Mouse (Mus musculus): ENCODE measurements around the gene Ahrr. TPM values are rescaled to one million over a fixed set of nuclear protein-coding genes. Genes with fewer than 3 reads are reported as not detected.
A peak's percentile ranks its signal among the peaks of the same experiment; 100 is the strongest.

The Ahrr gene
- polyA plus RNA-seq, 1 experiment = 2.0 TPM

DNA sequence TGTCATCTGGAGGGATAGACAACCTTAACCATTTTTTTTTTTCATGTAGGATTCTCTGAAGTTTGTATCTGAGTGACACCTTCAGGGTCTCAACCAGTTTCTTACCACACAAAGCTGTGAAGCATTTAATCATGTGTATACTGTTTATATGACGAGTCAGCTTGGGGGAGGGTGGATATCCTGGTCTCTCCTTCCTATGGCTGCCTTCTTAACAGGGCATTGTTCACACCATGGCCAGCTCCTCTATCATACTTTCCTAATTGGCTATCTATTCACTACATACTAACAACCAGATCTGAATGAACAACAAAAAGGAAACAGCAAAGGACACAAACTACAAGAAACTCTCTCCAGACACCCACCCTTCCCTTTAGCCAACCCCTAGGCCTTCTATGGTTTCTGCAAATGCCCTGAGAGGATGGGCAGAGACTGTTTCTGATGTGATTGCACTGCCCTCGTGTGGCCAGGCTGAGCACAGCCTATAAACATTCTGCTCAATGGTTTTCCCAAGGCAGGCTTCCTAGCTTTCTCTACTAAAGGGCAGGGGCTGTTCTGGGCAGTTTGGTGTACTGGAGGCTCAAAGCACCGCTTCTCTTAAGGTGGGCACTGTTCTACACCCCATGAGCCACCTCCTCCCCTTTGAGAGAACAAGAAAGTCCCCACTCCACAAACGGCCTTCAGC lies 8.9 kb upstream of the Ahrr start:
- DNase-seq (ENCODE audit: low read depth) = peak; percentile 82
- no peak for TF ChIP-seq POLR2A (IDR thresholded peaks at IDR 0.05; ENCODE audit: borderline replicate concordance, extremely low read depth, insufficient read depth, insufficient read length, poor library complexity, severe bottlenecking)
- peak; percentile 91 for TF ChIP-seq CTCF (IDR thresholded peaks at IDR 0.05; ENCODE audit: borderline replicate concordance, extremely low read depth, insufficient read depth, insufficient read length)

DNA sequence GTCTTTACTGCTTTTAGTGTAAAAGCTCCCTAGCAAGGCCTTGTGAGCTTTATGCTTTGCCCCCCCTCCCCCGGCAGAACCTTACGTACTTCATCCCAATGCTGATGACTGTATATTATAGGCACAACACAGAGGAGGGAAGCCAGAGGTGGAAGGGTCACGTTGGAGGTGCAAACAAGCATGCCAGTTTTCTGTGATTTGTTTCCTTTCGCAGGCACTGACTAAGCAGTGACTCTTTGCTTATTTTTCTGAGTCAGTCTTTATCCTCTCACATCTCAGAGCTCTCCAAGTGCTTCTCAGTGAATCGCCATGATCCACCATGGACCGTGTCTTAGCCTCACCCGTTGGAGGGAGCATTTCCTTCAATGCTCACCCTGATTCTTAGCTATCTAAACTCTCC lies 4.2 kb upstream of the Ahrr start:
- TF ChIP-seq CTCF (IDR thresholded peaks at IDR 0.05; ENCODE audit: borderline replicate concordance, extremely low read depth, insufficient read depth, insufficient read length) (no peak), POLR2A (IDR thresholded peaks at IDR 0.05; ENCODE audit: borderline replicate concordance, extremely low read depth, insufficient read depth, insufficient read length, poor library complexity, severe bottlenecking) (no peak)
- DNase-seq (ENCODE audit: low read depth) = no peak

DNA sequence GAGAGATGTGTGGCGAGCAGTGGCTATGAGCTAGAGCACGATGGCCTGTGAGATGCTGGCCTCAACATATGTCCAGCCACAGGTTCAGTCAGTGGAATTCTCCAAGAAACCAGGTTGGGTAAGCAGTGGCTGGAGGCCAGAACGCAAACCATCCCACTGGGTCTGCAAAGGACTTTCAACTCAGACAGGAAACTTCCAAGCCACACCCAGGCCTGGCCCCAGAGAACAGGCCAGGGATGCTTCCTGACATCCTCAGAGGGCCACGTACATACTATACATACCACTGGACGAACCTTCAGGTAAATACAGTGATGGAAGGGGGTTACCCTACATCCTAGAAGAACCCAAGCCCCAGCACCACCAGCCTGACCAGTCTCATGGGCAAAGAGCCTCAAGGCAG lies 2.5 kb downstream of the Ahrr start:
- no peak for DNase-seq (ENCODE audit: low read depth)
- TF ChIP-seq CTCF (IDR thresholded peaks at IDR 0.05; ENCODE audit: borderline replicate concordance, extremely low read depth, insufficient read depth, insufficient read length) (no peak), POLR2A (IDR thresholded peaks at IDR 0.05; ENCODE audit: borderline replicate concordance, extremely low read depth, insufficient read depth, insufficient read length, poor library complexity, severe bottlenecking) (no peak)

DNA sequence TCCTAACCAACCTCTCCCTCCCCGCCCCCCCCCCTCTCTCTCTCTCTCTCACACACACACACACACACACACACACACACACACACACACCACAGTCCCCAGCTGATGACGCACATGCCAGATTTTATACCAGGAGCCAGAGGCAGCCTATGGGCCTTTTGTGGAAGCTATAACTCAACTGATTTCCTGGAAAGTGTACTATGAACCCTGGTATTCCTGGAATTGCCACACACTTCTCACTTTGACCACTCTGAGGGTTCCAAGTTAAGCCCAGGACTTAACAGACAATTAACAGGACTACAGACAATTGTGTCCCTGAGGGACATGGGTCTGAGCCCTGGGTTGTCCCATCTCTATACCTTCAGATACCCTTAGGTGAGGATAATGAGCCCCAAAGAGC lies 9.8 kb downstream of the Ahrr start:
- TF ChIP-seq POLR2A (IDR thresholded peaks at IDR 0.05; ENCODE audit: borderline replicate concordance, extremely low read depth, insufficient read depth, insufficient read length, poor library complexity, severe bottlenecking) (no peak), CTCF (IDR thresholded peaks at IDR 0.05; ENCODE audit: borderline replicate concordance, extremely low read depth, insufficient read depth, insufficient read length) (no peak)
- DNase-seq (ENCODE audit: low read depth) = no peak

DNA sequence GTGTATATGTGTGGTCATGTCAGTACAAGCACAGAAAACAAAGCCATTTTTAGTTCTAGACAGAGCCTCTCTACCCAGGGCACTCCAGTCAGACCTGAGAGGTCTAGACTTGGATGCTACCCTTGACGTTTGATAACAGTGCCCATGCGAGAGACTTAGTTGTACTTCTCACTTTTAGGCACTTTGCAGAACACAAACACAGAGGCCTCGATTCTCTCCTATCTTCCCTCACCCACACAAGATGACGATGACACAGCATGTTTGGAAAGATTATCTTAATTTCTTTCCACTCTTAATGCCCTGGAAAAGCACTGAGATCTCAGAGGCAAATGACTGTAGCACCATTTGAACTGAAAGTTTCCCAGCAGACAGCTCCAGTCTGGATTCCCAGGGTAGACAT lies 16.4 kb downstream of the Ahrr start:
- TF ChIP-seq POLR2A (IDR thresholded peaks at IDR 0.05; ENCODE audit: borderline replicate concordance, extremely low read depth, insufficient read depth, insufficient read length, poor library complexity, severe bottlenecking) (no peak), CTCF (IDR thresholded peaks at IDR 0.05; ENCODE audit: borderline replicate concordance, extremely low read depth, insufficient read depth, insufficient read length) (no peak)
- no peak for DNase-seq (ENCODE audit: low read depth)

DNA sequence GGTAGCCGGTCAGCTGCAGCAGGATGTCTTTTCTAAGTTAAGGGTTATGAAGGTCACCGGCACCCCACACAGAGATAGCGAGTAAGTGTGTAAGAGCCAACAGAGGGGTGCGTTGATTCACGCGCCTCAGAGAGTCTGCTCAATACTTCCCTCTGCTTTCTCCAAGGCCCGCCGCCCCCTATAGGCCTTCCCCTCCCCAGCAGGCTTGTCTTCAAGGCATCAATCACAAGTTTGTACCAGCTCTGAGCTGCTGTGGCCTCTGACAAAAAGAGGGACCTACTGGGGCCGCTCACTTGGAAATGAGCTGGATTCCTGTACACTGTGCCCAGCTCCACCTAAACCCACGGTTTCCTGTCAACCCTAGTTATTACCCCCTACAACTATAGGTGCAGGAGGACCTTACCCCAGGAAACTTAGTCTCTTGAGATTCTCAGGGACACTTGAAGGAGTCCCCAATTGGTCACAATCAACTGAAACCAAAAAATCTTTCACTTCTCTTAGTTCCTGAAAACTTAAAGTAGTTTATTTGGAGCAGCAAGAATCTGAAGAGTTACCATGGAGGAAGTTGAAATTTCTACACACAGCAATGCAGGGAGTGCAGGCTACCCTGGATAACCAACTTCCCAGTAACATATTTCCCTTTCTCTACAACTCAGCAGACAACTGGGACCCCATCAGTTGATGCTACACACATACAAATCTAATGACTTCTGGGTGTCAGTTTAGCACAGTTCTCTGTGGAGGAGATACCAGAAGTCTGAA lies 31.7 kb downstream of the Ahrr start:
- peak; percentile 82 for DNase-seq (ENCODE audit: low read depth)
- TF ChIP-seq CTCF (IDR thresholded peaks at IDR 0.05; ENCODE audit: borderline replicate concordance, extremely low read depth, insufficient read depth, insufficient read length) (peak; percentile 70), POLR2A (IDR thresholded peaks at IDR 0.05; ENCODE audit: borderline replicate concordance, extremely low read depth, insufficient read depth, insufficient read length, poor library complexity, severe bottlenecking) (no peak; the same call in 1 of the 2 replicates)

DNA sequence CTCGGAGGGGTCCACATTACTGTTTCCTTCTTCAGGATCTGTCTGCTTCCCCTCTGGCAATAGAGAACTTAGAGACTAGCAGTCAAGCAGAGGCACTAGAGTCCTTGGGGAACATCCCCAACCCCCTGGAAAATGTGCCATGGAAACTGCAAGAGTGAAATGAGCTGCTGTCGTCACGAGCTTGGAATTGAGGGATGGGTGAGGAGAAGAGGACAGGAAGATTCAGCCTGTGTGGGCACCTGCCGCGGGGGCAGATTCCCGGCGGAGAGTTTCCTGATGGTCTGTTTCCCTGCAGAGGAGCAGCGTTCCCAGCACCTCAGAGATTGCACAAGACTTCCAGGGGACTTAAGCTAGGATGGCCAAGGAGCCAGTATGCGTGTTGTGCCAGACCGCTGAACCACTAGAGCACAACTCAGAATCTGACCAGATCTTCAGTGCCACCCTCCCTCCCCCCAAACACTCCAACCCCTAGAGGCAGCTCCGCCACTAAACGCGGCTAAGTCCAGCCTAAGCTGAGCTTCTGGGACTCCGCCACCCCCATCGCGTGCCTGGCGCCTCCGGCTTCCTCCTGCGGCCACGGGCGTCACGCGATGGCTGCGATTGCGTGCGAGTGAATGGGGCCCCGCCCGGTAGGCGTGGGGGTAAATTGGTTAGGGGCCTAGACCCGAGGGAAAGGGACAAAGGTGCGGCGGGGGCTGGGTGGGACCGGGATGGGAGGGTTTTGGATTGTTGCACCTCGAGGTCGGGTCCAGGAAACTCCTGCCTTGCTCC lies 32.5 kb downstream of the Ahrr start:
- TF ChIP-seq CTCF (IDR thresholded peaks at IDR 0.05; ENCODE audit: borderline replicate concordance, extremely low read depth, insufficient read depth, insufficient read length) = no peak
- TF ChIP-seq POLR2A (IDR thresholded peaks at IDR 0.05; ENCODE audit: borderline replicate concordance, extremely low read depth, insufficient read depth, insufficient read length, poor library complexity, severe bottlenecking) = no peak
- DNase-seq (ENCODE audit: low read depth) = peak; percentile 58

DNA sequence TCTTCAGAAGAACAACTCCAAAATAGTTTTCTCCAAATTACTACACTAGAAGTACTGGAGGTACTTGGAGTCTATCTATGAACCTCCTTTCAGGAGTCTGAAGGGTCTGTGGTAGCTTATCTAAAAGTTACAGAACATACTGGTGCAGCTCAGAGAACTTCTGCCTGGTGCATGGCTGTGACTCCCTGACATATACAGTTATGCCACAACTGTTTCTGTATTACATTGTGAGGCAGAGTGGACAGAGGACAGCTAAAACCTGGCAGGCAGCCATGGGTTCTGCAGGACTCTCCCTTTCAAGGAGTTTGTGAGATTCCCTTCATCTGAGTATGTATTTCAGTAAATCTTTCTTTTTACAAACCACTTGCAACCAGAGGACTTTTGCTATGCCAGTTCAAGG lies 45.6 kb downstream of the Ahrr start:
- TF ChIP-seq CTCF (IDR thresholded peaks at IDR 0.05; ENCODE audit: borderline replicate concordance, extremely low read depth, insufficient read depth, insufficient read length) = no peak
- TF ChIP-seq POLR2A (IDR thresholded peaks at IDR 0.05; ENCODE audit: borderline replicate concordance, extremely low read depth, insufficient read depth, insufficient read length, poor library complexity, severe bottlenecking) = no peak
- DNase-seq (ENCODE audit: low read depth) = peak; percentile 1

DNA sequence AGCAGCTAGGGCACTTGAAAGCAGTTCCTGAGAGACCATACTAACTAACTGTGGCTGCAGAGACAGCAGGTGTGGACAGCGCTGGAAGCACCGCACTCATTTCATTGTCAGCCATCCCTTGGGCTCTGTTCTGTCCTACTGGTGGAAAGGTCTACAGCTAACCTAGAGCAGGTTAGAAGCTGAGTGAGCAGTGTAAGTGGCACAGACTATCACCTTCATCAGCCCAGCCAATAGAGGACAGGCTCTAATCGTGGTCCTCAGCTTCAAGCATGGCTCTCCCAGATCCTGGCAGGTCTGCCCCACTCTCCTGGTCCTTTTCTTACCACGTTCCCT lies 46.3 kb downstream of the Ahrr start:
- TF ChIP-seq CTCF (IDR thresholded peaks at IDR 0.05; ENCODE audit: borderline replicate concordance, extremely low read depth, insufficient read depth, insufficient read length) (no peak), POLR2A (IDR thresholded peaks at IDR 0.05; ENCODE audit: borderline replicate concordance, extremely low read depth, insufficient read depth, insufficient read length, poor library complexity, severe bottlenecking) (no peak)
- DNase-seq (ENCODE audit: low read depth) = no peak

DNA sequence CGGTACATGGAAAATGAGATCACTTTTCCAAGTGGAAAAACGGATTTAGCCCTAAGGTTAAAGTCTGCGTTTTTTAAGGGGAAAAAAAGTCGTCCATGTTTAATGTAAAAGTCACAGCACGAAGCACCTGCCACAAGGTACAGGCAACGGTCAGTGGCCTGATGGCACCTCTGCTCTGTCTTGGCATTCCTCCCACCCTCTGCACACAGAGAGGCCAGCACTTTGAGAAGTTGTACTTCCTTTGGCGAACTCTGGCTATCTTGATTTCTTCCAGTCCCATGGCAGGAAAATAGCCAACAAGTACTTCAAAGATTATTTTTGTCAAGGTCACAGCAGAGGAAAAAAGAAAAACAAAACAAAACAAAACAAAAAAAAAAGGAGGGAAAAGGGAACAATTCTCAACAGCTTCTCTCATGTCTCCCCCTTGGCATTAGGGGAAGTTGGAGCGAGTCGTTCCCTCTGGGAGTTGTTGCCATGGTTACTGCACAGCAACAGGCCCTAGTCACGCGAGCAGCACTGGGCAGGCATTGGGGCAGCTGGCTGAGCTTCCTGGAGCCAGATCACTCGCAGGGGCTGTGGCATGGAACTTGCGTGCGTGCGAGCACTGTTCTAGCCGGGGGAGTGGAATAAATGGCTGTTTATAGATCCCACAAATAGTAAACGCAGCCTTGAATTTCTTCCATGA lies 46.8 kb downstream of the Ahrr start:
- TF ChIP-seq POLR2A (IDR thresholded peaks at IDR 0.05; ENCODE audit: borderline replicate concordance, extremely low read depth, insufficient read depth, insufficient read length, poor library complexity, severe bottlenecking) (no peak), CTCF (IDR thresholded peaks at IDR 0.05; ENCODE audit: borderline replicate concordance, extremely low read depth, insufficient read depth, insufficient read length) (no peak)

DNA sequence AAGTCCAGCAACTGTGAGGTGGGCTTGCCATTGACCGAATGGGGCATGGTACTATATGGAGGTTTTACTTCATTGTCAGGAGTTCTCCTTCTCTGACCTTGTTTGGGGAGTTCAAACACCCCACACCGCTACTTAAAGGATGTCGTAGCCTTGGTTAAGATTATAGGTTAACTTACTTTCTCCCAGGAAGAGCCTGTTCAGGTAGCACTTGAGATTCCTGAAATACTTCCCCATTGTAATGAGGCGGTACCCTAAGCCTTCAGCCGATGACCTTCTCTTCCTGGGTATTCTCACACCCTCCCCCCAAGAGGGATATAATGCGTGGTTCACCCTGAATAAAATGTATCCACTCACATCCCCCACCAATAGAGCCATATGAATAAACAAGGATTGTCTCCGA lies 54.6 kb downstream of the Ahrr start:
- no peak for DNase-seq (ENCODE audit: low read depth)
- TF ChIP-seq CTCF (IDR thresholded peaks at IDR 0.05; ENCODE audit: borderline replicate concordance, extremely low read depth, insufficient read depth, insufficient read length) = no peak
- no peak for TF ChIP-seq POLR2A (IDR thresholded peaks at IDR 0.05; ENCODE audit: borderline replicate concordance, extremely low read depth, insufficient read depth, insufficient read length, poor library complexity, severe bottlenecking)

More for the DNA sequence above, 46.8 kb downstream of the Ahrr start:
- peak; percentile 93 for DNase-seq (ENCODE audit: low read depth)
